Mouse (Mus musculus) brain, embryonic 14.5 days (tissue): ENCODE data around the gene Ahsa2. TPM values are rescaled to one million over a fixed set of nuclear protein-coding genes. Genes with fewer than 3 reads are reported as not detected.
"Not testable (repeated sequence)": the region's sequence is repeated elsewhere in the genome, so short reads cannot be mapped to it uniquely, and the experiment has no call there.

Source experiments
- DNase-seq: peaks from one replicate; pipeline ENCODE4 v3.0.0-alpha.2; 2011; ENCODE audit warnings: low read depth
- CTCF ChIP-seq: fragments of 200-500 bp; IDR thresholded peaks from 2 replicates; pipeline ENCODE4 v1.5.1; 2012; ENCODE audit warnings: inconsistent platforms, mild to moderate bottlenecking, moderate library complexity, borderline replicate concordance; ENCODE audit not compliant: insufficient read depth, insufficient read length; ENCODE audit errors: extremely low read depth
- POLR2A ChIP-seq: fragments of 200-500 bp; IDR thresholded peaks from 2 replicates; pipeline ENCODE4 v1.6.1; 2012; ENCODE audit warnings: mild to moderate bottlenecking, inconsistent platforms, borderline replicate concordance; ENCODE audit not compliant: poor library complexity, insufficient read depth, insufficient read length, severe bottlenecking; ENCODE audit errors: extremely low read depth
- polyA plus RNA-seq: library from polyadenylated mRNA; depleted of rRNA; stranded (reverse); fragments of >200 nt; gene quantifications from 2 replicates; pipeline ENCODE4 v1.2.3, GENCODE M21; 2012; rRNA removed

Gene Ahsa2
- 107 and 109 TPM in 2 replicates for polyA plus RNA-seq

DNA sequence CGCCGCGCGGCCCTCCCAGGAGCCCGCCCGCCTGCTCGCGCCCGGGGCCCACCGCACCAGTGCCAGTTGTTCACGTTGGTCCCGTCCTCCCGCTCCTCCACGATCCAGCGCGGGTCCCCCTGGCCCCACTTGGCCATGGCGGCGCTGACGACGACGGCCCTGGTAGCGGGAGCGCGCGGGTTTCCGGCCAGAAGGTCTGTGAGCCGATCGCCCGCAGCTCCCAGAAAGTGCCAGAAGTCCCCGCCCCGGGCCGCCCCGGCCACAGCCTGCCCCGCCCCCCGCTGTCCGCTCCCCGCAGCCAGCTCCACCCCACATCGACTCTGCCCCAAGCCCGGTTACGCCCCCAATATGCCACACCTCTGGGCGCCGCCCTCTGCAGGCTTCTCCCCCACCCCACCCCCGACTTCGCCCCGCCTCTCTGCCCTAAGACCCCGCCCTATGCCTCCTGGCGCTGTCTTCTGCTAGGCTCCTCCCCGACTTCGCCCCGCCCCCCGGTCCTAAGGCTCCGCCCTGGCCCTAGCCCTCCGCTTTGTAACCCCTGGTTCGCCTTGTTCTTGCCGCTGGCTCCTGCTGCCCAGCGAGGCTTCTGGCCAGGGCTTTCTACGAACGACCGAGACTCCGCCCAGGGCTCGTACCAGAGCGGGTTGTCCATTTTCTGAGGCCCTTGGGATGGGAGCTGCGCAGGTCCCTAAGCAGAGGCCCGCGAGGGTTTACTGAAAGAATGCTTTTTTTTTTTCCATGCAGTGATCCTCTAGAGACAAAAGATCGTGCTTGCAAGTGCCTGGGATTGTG lies at the start of gene Ahsa2:
Ahsa2 (minus strand) TSS at position 313 of the 792 bp plus-strand sequence.
- TF ChIP-seq CTCF (no peak), POLR2A (peak; percentile 57; the same call in 1 of the 2 replicates)
- DNase-seq = peak; percentile 99

DNA sequence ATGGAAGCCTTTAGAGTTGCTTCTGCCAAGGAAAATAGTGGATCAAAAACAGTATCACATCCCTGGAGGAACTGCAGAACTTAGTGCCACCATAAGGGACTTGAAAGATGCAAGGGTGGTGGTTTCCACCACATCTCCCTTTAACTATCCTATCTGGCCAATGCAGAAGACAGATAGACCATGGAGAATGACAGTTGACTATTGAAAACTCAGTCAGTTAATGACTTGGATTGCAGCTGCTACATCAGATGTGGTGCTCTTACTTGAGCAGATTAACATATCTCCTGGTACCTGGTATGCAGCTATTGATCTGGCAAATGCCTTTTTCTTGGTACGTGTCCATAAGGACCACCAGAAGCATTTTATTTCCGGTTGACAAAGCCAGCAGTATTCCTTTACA lies 39.6 kb upstream of the Ahsa2 start:
- no peak for TF ChIP-seq CTCF
- TF ChIP-seq POLR2A = no peak
- no peak for DNase-seq

DNA sequence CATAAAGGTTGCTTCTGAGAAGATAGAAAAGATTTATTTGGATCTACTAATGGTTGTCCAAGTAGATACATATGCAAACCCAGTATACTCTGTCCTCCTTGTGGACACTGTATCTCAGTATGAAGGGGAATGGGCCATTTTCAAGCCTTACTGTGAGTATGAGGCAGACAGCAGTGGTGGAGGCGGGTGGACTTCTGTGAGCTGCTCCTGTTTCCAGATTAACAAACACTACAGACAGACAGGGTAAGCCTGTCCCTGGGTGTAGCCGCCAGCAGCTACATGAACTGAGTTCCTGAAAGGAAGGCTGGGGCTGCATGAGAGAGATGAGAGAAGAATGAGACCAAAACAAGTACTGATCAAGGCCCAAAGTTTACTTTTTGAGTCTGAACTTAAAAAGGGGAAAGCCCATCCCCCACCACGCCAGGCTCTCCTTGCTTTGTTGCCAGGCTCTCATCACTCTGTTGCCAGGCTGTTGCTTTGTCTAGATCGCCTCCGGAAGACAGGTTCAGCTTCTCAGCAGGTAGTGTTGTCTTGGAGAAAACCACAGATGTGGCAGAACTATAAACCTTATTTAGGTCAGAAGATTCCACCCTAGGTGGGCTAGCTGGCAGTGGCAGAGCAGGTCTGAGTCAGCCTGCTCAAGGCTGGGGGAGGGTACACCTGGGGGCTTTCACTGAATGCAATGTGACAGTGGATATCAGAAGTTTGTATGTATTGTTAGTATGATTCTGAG lies 22.8 kb upstream of the Ahsa2 start, which contains the start of gene 1700093K21Rik:
1700093K21Rik (minus strand) TSS at position 683 of the 733 bp plus-strand sequence.
- TF ChIP-seq CTCF (no peak), POLR2A (no peak)

DNA sequence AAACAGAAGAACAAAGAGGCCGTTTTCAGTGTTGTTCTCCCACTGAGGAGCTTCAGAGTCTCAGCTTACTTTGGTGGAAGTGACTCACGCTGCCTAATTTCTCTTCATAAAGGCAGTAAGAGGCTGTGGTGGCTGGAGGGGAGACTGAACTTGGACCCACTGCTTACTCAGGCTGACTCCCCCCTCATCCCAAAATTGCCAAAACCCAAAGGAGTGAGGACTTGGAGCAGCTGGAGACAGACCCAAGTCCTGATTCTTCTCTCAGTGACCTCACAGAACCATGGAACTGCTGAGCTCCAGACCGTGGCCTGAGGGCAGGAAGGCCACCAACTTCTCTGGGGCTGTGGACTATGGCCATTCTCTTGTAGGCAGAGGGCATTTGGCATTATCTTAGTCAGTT lies 21.2 kb upstream of the Ahsa2 start:
- no peak for DNase-seq
- TF ChIP-seq CTCF = no peak
- TF ChIP-seq POLR2A = no peak

More for the DNA sequence above, 22.8 kb upstream of the Ahsa2 start, which contains the start of gene 1700093K21Rik:
- DNase-seq = peak; percentile 9

DNA sequence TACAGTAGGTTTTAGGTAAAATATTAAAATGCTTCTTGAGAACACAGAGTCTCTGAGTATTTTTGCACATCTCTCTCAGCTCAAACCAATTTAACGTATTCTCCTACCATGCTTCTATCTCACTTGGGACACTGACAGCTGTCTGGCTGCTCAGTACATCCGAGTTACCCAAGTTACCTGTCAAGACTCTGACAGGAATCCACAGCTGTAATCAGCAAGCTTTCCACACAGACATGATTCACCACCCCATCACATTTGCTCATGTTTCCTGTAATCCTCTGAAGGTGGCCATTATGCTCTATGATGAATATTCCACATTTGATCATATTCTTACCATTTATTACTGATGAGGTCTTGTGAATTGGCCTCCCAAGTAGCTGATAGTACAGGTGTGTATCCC lies 17.5 kb upstream of the Ahsa2 start:
- DNase-seq = no peak
- no peak for TF ChIP-seq CTCF
- TF ChIP-seq POLR2A = no peak

DNA sequence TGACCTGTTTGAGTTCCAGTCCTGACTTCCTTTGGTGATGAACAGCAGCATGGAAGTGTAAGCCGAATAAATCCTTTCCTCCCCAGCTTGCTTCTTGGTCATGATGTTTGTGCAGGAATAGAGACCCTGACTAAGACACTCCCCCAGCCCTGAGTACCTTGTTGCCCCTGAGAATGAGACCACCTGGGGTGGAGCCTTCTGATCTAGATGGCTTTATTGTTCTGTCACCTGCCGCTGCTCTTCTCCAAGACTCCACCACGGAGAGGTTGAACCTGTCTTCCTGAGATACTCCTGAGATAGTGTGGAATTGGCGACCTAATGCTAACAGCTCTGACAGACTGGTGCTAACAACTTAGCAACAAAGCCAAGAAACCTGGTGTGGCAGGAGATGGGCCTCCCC lies 17.0 kb upstream of the Ahsa2 start:
- DNase-seq = not testable (repeated sequence)

DNA sequence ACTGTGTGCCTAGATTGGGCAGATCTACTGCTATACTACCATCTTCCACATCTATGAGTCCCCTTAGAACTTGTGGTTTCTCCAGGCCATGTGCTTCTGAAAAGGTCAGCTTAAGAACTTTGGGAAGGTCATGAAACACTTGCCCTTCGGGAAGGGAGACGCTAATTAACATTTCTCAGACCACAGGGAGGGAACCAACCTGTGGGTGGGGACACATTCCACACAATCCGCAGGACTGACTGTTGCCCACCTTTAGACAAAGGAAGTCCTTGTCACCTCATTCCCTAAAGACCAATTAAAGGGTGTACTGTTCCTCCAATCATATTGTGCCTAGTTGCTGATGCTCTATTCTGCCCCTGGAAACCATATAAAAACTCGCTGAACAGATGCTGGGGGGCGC lies 7.0 kb upstream of the Ahsa2 start:
- DNase-seq = not testable (repeated sequence)

DNA sequence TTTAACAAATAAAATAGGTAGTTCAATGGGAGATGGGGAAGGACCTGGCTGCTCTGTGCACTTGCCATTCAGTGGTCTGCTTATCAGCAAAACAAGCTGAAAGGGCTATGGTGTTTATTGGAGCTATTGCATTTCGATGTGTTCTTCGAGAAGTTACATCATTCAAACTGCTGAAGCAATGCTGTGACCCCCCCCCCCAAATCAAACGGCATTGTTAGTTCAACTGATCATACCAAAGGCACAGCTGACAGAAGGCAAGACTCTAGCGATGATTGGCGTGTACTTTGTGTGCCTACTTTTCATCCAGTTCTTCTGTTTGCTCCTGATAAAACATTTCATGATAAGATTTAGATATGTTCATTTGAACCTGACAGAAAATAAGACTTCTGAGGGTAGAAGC lies 779 bp upstream of the Ahsa2 start:
- DNase-seq = no peak
- no peak for TF ChIP-seq CTCF
- TF ChIP-seq POLR2A = no peak

DNA sequence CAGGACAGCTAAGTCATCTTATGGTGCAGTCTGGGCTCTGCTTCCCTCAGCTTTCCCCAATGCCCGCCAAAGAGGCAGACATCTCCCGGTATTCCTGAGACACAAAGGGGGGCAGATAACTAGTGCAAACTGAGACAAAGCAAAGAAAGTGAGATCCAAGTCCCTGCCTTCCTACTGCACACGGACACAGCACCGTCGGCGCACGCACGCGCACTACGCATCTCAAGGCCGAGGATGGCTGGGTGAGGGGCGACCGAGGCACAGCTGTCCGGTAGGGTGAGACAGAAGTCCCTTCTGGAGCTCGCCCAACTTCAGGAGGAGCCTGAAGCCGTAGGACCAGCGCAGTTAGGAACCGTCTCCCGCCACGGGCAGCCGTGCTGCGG lies 504 bp downstream of the Ahsa2 start:
- TF ChIP-seq CTCF (no peak), POLR2A (no peak)
- DNase-seq = peak; percentile 94

DNA sequence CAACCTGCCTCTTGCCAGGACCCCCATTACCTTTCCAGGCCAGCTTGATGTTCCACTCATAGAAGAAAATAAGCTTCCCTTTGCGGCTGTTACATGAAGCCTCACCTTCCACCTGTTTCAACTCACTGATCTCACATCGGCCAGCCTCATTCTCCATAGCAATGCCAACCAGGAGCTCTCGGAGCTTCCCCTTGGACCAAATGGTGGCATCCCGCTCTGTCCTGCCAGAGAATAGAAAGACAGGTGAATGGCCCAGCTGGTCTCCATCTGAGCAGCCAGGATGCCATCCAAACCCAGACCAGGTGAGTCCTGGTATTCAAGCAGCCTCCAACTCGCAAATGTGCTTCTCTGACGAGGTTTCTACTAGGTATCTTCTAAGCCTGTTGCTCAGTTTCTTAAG lies 1.2 kb downstream of the Ahsa2 start:
- TF ChIP-seq POLR2A (no peak), CTCF (no peak)
- peak; percentile 25 for DNase-seq

DNA sequence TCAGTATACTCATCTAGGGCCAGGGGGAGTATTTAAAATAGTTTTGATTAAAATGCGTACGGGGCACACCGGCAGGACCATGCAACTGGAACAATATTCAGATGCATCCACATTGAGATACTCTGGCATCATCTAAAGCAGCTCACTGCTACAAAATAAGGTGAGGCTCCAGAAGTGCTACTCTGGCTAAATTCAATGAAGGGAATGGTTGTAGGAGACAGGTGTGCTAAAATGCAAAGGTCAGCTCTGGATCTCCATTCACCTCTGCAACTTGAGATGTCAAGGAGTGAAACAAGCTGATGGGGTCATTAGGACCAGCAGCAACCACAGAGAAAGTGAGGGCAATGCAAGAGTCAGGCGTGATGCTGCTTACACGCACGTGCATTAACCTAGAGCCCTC lies 2.6 kb downstream of the Ahsa2 start:
- TF ChIP-seq CTCF (no peak), POLR2A (no peak)

DNA sequence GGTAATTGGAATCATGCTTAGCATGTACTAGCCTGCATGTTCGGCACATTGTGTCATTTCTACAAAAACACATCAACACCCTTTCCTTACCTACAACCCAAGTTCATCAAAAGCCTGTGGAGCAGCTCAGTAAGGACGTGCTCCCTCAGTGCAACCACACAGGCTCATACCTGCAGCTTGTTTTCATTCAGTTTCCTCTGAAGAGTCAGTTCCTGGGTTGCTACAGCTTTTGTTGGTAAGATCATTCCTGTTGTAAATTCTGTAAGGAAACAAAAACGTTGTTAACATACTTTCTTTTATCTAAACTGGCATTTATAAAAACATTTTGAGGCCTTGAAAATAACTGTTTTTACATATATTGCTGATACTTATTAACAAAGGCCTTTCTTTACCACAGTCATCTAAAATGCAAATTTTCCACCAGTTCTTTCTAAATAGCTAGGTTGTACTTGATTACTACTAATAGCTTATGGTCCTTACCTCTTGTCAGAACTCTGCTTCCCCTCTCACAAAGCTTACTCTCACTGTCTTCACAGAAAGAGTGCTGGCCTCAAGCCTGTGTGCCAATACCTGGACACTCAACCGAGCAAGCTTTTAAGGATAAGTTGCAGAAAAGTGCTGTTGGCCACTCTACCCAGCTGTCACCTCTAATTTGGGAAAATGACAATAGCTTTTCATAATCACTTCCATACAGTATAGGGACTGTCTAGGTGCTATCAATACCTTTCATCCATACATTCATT lies 5.6 kb downstream of the Ahsa2 start:
- TF ChIP-seq CTCF = no peak
- TF ChIP-seq POLR2A = no peak
- no peak for DNase-seq

More for the DNA sequence above, 2.6 kb downstream of the Ahsa2 start:
- DNase-seq = no peak

DNA sequence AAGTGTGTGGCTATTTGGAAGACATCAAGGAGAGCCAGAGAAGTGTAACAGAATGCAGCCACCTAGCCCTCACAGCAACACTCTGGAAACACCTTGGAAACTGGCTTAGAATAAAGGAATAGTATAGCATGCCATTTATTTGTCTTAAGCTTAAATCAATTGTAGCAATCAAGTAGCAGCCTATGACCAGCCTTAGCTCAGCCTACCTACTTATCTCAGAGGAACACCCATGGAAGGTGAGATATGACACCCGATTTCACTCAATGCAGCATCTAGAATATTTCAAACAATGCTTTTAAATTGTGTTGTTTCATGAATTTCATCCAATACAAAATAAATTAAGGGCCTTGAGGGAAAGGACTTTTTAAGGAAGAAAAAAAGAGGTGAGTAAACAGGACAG lies 7.9 kb downstream of the Ahsa2 start:
- no peak for DNase-seq
- TF ChIP-seq CTCF (no peak), POLR2A (no peak)

DNA sequence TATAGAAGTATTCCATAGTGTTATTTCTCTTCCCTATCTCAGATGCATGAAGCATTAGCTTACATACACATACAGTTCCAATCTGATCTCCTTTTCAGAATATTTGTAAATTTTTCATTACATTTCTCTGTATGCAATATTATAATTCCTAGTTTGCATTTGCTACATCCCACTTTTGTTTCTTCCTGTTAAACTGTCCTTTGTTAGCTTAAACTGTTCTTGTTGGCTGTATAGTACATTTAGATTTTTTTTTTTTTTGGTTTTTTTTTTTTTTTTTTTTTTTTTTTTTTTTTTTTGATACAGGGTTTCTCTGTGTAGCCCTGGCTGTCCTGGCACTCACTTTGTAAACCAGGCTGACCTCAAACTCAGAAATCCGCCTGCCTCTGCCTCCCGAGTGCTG lies 32.0 kb downstream of the Ahsa2 start:
- not testable (repeated sequence) for DNase-seq
